Mouse (Mus musculus) brain, embryonic 18.5 days (tissue): ENCODE measurements at regions not wholly inside any gene's neighbourhood (a gene's known extent, or its start where the extent isn't known, plus 50 kb on each side); places are given as distances from the start of the nearest gene placed in this dataset.

Experiments
- DNase-seq: peaks from one replicate; pipeline ENCODE4 v3.0.0-alpha.2; 2012; ENCODE audit warnings: low read depth, low spot score

GRCm38 (mm10) chr15:70982719-70983118 lies 2851.6 kb upstream of the Gm6569 start:
- DNase-seq: no peak

DNA sequence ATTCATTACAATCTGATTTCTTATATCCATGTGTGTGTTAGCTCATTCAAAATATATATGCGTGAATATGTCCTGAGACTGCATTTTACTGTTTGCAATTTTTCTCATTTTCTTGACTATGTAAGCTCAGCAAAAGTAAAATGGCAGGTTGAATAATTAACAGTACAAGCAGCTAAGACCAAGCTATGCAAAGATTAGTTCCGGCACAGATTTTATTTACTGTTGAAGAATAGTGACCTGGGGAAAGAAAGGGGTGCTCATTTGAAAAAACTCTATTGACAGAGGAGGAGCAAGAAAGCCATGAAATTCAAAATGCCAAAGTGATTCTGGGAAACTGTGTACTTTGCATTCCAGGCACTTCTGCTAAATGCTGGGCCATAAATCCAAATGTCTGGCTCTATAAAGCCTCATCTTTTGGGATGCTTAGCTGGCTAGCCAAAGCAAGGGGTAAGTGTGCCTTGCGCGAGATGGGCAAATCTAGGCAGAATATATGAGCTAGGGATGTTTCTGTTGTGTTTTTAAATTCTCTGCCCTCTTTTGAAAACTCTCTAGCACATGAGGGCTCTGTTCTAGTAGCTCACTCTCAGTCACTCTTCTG lies 2846.3 kb upstream of the Gm6569 start:
- no peak for DNase-seq

- no peak for DNase-seq
These were observed 2841.0 kb upstream of the Gm6569 start for GRCm38 (mm10) chr15:70993397-70993796.

DNA sequence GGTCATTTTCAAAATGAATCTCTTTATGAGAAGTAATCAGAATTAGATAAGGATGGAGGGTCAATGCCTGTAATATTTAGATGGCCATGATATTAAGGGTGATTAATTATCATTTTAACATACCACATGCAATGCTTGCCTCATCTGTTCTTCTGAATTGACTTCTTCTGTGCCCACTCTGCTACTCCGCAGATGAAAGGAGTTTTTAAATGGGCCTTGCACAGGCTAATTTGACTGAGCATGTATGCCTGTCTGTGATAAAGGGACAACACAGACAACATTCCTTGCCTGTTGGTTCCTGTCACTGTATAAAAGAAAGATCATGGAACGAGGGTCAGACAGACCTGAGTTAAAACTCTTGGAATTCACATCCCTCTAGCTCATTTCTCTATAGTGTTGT lies 2824.0 kb upstream of the Gm6569 start:
- no peak for DNase-seq

DNA sequence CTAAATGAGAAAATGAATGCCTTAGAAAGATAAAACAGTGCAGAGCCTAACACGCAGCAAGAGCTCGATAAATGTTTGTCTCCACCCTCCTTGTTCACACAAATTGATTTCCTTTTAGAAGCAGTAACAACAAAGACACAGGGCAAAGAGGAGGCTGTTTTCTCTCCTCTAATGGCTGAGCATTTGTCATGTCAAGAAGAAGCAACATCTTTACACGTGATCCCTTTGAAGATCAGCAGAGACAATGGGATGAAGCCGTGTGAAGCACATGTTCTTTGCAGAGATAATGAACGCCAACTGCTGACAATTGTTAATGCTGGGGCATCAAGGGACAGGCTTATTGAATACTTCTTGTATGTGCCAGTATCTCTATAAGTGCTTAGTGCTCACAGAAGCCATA lies 2823.6 kb upstream of the Gm6569 start:
- DNase-seq: no peak

DNA sequence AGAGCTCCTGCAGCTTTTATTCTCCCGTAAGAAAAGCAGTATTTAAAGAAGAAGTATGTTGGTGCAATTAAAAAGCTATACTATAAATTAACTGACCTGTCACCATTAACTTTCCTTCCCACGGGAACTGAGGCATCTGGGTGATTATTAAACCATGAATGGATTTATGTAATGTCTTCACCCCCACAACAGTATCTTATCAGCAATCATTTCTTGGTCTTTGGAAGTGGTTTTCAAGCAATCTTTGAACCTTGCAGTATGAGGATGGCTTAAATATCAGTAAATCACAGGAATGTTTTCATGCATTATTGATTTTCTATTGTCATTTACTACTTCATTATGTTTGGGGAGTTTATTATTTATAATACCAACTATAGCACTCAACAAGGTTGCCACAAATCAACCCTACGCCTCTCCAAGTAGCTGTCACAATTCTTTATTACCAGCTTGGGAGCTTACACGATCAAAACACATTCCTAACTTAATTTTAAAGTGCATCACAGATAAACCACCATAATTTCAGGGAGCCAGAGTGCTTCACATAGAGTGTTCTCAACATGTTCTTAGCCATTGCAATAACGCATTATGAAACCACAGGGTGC lies 2780.0 kb upstream of the Gm6569 start:
- DNase-seq: no peak

- DNase-seq: no peak
These were observed 2747.9 kb upstream of the Gm6569 start for GRCm38 (mm10) chr15:71086367-71086997.

GRCm38 (mm10) chr15:71099111-71099510 lies 2735.2 kb upstream of the Gm6569 start:
- no peak for DNase-seq

DNA sequence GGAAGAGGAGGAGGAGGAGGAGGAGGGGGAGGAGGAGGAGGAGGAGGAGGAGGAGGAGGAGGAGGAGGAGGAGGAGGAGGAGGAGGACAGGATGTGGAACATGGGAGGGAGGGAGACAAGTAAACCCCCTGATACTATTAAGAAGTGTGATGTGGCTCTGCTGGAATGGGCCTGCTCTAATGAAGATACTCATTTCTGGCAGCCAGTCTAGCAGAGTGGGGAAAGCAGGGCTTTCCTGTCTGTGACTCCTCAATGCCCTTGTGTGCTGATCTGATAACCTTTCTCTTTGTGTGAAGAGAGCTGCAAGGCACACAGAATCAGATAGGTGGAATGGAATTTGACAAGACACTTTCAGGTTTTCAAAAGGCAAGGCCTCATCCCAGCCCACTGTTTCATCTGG lies 2704.6 kb upstream of the Gm6569 start:
- no peak for DNase-seq

GRCm38 (mm10) chr15:71157680-71158079 lies 2676.7 kb upstream of the Gm6569 start:
- peak; percentile 8 for DNase-seq

DNA sequence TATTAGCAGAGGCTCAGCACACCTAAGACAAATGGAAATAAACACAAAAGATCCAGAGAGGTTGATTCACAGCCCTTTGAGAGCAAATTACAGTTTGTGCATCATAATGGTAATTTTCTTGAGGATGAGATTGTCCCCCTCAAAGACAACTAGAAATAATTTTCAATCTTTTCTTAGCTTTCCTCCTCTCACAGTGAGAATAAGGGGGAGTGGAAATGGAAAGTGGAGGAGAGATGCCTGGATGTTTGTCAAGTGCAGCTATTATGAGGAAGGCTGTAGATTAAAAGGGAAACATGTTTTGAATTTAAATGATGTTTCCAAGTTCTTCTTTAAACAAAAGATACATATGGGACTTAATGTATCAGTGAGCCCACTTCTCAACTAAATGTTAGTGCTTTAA lies 2672.3 kb upstream of the Gm6569 start:
- DNase-seq: no peak

GRCm38 (mm10) chr15:71195011-71195739 lies 2639.2 kb upstream of the Gm6569 start:
- DNase-seq: peak; percentile 59

DNA sequence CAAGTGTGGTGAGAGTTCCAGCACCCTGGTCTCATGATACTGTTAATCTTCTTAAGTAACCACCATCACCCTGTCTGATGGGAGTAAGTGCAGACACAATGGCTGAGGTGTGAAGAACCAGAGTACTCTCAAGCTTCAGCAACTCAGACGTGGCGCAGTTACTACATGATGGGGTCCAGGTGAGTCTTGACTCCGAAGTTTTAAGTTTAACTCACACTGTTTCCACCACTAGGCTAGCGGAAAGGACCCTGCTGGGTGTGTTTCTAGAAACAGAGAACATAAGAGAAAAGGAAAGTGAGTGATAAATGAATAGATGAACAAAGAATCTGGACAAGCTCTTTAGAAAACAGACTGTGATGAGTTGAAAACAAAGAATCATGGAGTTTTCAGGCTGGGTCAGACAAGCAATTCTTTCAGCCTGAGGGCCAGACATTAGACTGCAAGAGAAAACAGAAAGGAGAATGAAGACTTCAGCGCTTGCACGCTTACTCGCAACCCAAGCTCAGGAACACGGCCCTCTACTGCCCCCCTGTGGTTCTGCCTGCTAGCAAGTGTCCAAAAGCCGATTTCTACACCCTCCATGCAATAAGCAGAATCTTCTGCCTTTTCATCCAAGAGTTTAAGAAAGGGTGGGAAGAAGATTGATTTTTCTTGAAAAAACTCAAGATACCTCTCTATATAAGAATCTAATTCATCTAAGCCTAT lies 2593.6 kb upstream of the Gm6569 start:
- peak; percentile 79 for DNase-seq

GRCm38 (mm10) chr15:71243539-71243938 lies 2590.8 kb upstream of the Gm6569 start:
- peak; percentile 67 for DNase-seq

- DNase-seq: no peak
These were observed 2558.3 kb upstream of the Gm6569 start for GRCm38 (mm10) chr15:71275876-71276565.

- no peak for DNase-seq
These were observed 2557.8 kb upstream of the Gm6569 start for GRCm38 (mm10) chr15:71276566-71276912.

DNA sequence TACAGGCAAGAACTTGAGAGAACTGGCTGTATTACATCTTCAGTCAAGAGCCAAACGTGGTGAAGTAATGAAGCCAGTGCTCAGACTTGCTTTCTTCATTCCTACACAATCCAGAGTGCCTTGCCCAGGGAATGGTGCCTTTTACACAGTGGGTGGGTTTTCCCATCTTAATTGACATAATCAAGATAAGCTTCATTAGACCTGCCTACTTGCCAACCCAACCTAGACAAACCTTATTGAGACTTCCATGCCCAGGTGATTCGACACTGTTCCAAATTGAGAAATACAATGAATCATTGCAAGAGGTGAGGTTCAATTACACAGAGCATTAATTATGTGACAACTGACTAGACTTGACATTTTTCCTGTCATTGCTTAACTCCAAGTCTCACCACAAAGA lies 2557.0 kb upstream of the Gm6569 start:
- no peak for DNase-seq

- DNase-seq: no peak
These were observed 2550.6 kb upstream of the Gm6569 start for GRCm38 (mm10) chr15:71283775-71284174.

DNA sequence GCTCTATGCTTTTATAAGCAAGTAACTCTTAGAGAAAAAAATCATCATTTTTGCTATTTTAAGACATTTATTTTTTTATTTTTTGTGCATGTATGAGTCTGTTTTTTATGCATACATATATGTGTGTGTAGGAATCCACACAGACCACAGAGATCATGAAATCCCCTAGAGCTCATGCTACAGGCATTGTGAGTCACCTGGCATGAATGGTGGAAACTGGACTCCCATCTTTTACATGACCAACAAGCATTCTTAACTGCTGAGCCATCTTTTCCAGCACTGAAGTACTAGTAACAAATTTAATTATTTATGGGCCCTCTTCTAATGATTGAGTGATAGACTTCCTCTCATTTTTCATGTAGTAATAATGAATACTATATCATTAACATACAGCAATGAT lies 2531.8 kb upstream of the Gm6569 start:
- no peak for DNase-seq

DNA sequence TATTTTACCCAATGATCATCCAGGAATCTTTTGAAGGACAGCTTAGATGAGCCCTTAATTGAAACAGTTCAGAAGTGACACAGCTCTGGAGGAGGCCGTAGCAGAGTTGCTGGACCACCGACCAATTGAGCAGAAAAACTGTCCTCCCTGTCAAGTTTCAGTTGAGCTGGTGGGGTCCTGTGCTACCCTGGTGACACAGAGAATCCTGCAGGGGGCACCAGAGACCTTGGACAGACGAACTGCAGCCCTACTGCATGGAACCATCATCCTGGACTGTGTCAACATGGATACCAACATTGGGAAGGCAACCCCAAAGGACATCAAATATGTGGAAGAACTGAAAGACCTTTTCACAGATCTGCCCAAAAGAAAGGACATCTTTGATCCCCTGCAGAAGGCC lies 2524.1 kb upstream of the Gm6569 start:
- DNase-seq: no peak

GRCm38 (mm10) chr15:71326596-71326995 lies 2507.8 kb upstream of the Gm6569 start:
- no peak for DNase-seq
